Mouse (Mus musculus) C2C12 (cell line): ENCODE results near the gene Grm8. TPM values are rescaled to one million over a fixed set of nuclear protein-coding genes. Genes with fewer than 3 reads are reported as not detected.

Source experiments
- H3K27me3 ChIP-seq: one replicate; pipeline ENCODE4 v1.6.1; 2011; ENCODE audit not compliant: control insufficient read depth, insufficient read depth, insufficient read length
- H3K36me3 ChIP-seq: one replicate; pipeline ENCODE4 v1.6.1; 2011; ENCODE audit not compliant: control insufficient read depth, insufficient read depth
- H3K4me3 ChIP-seq: one replicate; pipeline ENCODE4 v1.5.1; 2011; ENCODE audit warnings: mild to moderate bottlenecking, control low read depth; ENCODE audit not compliant: poor library complexity, insufficient read depth, severe bottlenecking
- H3K79me2 ChIP-seq: one replicate; pipeline ENCODE4 v1.6.1; 2011; ENCODE audit not compliant: control insufficient read depth, insufficient read depth
- H3K79me3 ChIP-seq: one replicate; pipeline ENCODE4 v1.6.1; 2011; ENCODE audit warnings: low read depth, control low read depth
- H3ac ChIP-seq: one replicate; pipeline ENCODE3; 2011; ENCODE audit warnings: low read depth; ENCODE audit not compliant: control insufficient read depth, insufficient read length
- CEBPB ChIP-seq: IDR thresholded peaks from one replicate; pipeline ENCODE4 v1.6.1; 2011; ENCODE audit warnings: low read depth, mild to moderate bottlenecking, control low read depth, moderate library complexity
- CTCF ChIP-seq: IDR thresholded peaks from one replicate; pipeline ENCODE4 v1.5.1; 2011; ENCODE audit not compliant: control insufficient read depth, insufficient read depth, insufficient read length
- FOSL1 ChIP-seq: IDR thresholded peaks from one replicate; pipeline ENCODE4 v1.8.0; 2011; ENCODE audit warnings: mild to moderate bottlenecking, low read length; ENCODE audit not compliant: poor library complexity, insufficient read depth, severe bottlenecking
- MAX ChIP-seq: IDR thresholded peaks from one replicate; pipeline ENCODE4 v1.6.1; 2011; ENCODE audit warnings: mild to moderate bottlenecking, control low read depth
- MYOD1 ChIP-seq: IDR thresholded peaks from one replicate; pipeline ENCODE4 v1.6.1; 2011; ENCODE audit warnings: low read depth; ENCODE audit not compliant: control insufficient read depth, insufficient read length
- MYOG ChIP-seq: IDR thresholded peaks from one replicate; pipeline ENCODE4 v1.6.1; 2011; ENCODE audit not compliant: control insufficient read depth, insufficient read length; ENCODE audit errors: extremely low read depth
- USF1 ChIP-seq: IDR thresholded peaks from one replicate; pipeline ENCODE4 v1.6.1; 2011; ENCODE audit warnings: low read depth, mild to moderate bottlenecking, control low read depth, moderate library complexity
- polyA plus RNA-seq: library from polyadenylated mRNA; unstranded; fragments of >200 nt; fragmentation: generic; extraction: Trizol; gene quantifications from one replicate; pipeline ENCODE4 v1.2.1, GENCODE M21; 2012; ENCODE audit warnings: missing spikeins

The Grm8 gene
- polyA plus RNA-seq, 1 experiment = not detected

DNA sequence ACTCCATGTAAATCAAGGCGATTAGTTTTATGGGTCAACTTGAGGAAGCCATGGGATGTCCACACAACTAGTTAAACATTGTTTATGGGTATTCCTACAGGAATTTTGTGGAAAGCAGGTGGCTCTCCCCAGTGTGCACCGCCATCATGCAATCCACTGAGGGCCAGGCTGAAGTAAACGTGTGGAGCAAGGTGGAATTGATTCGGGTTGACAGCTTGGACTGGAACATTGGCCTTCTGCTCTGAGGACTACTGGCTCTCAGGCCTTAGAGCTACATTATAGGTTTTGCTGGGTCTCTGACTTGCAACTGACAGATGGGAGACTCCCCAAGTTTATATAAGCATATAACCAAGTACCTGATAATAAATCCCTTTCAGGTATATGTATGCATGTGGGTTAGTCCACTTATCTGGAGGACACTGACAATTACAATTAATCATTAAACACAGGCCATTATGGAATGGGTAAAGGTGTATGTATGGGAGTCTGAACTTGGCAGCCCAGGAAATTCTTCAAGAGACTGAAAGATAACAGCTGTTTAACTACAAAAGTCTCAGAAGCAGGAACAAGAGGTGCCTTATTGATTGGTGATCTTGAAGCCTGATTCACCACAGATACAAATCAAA is 359.2 kb downstream of the Grm8 start:
- Histone ChIP-seq H3K4me3 (no peak overlapping the region), H3K27me3 (no peaks in the 10 kb centered on the region), H3K79me3 (no peaks in the 10 kb centered on the region), H3K36me3 (no peaks in the 10 kb centered on the region), H3K79me2 (no peaks in the 10 kb centered on the region), H3ac (no peak overlapping the region)
- TF ChIP-seq FOSL1 = no peak
- TF ChIP-seq CTCF = no peak
- TF ChIP-seq MYOD1 = no peak
- TF ChIP-seq CEBPB = no peak
- no peak for TF ChIP-seq MAX
- TF ChIP-seq MYOG = no peak
- no peak for TF ChIP-seq USF1

DNA sequence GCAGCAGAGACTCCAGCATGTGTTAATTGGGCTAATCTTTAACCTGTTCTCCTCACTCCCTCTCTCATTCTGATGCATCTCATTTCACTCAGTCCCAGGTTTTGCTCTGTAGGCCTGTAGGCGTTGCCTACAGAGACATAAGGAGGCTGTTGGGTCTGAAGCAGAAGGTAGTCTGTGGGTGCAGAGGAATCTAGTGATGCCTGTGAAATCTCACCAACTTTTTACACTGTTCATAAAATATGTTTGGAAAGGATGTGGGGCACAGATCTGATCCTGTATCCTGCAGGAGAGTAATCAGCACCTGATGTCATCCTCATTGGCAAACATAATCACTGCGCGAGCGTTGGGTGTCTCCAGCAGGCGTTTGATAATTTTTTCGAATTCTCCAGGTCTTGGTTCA is 372.9 kb downstream of the Grm8 start:
- no peaks in the 10 kb centered on the region for H3K79me2 ChIP-seq
- no peak overlapping the region for H3ac ChIP-seq
- no peaks in the 10 kb centered on the region for H3K36me3 ChIP-seq
- H3K27me3 ChIP-seq = no peaks in the 10 kb centered on the region
- no peaks in the 10 kb centered on the region for H3K79me3 ChIP-seq
- no peak overlapping the region for H3K4me3 ChIP-seq
- TF ChIP-seq CEBPB (no peak), FOSL1 (no peak)

DNA sequence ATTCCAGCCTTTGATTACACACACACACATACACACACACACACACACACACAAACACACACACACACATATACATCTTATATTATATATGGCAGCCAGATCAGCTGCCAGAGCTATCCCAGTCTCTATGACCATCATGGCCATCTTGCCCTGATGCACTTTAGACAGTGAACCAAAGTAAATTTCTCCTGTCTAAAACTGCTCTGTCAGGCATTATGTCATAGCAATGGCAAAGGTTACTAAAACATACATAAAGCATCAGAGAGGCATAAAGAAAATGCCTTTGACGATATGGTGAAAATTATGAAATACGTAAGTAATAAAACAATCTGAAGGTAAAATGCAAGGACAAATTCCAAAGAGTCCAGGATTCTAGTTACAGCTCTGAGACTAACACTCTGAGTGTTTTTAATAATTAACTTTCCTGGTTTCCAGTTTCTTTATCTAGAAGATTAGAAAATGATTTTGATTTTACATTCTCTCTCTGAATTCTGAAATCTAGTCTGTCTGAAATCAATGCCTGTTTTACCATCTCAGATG is 381.6 kb downstream of the Grm8 start:
- Histone ChIP-seq H3ac (no peak overlapping the region), H3K4me3 (no peak overlapping the region), H3K36me3 (no peaks in the 10 kb centered on the region), H3K79me3 (no peaks in the 10 kb centered on the region), H3K27me3 (no peaks in the 10 kb centered on the region), H3K79me2 (no peaks in the 10 kb centered on the region)
- TF ChIP-seq MYOD1 (no peak), CTCF (no peak)

DNA sequence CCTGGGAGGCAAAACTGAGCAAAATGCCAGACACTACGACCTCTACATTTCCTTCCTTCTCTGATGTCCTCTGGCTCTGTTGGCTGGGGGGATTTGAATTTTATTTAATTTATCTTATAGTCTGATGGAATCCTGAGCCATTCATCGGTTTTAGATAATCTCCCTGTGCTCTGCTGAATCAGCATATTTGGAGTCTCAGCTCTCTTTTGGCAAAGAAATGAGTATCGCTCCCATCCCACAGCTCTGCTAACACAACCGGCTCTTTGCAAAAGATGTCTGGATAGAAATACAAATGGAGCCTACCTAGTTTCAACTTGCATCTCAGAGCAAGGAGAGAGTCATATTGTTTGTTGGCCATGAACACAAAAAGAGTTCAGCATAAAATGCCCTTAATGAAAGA is 388.5 kb downstream of the Grm8 start:
- Histone ChIP-seq H3K4me3 (no peak overlapping the region), H3K36me3 (no peaks in the 10 kb centered on the region), H3K27me3 (no peaks in the 10 kb centered on the region), H3ac (no peak overlapping the region), H3K79me3 (no peaks in the 10 kb centered on the region), H3K79me2 (no peaks in the 10 kb centered on the region)
- no peak for TF ChIP-seq MYOG
- TF ChIP-seq FOSL1 = no peak
- no peak for TF ChIP-seq CEBPB
- no peak for TF ChIP-seq MYOD1
- TF ChIP-seq MAX = no peak
- no peak for TF ChIP-seq USF1
- no peak for TF ChIP-seq CTCF

DNA sequence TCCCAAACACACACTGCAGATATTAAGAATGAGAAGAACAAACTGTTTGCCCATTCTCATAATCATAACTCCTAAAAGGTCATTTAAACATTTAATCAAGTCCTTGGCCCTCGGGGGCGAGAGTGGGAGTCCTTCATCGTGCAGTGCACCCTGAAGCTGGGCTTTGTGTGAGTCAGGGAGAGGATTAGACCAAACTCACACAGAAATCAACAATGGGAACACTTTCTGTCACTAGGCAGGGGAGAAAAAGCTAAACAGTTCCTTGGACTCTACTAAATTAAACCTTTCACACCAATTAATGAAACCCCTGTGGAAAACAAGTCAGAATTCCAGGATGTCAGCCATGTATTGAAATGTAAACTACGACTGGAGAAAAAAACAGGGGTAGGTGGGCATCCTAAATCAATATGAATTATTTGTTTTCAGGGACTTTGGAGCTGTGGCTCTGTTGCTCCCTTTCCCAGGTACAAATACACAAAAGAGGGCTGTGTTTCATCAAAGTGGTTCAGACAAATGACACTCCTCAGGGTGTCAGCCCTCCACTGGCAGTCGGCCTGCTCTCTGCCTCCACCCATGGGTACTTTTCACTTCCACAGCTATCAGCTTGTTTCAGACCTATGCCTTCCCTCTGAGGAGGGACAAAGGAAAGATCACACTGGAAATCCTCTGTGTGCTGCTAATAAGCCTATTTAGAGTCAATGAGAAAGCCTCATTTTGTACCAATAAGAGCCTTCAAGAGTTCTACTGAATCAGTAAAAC is 389.1 kb downstream of the Grm8 start:
- H3K79me3 ChIP-seq = no peaks in the 10 kb centered on the region
- H3K27me3 ChIP-seq = no peaks in the 10 kb centered on the region
- no peak overlapping the region for H3K4me3 ChIP-seq
- H3K79me2 ChIP-seq = no peaks in the 10 kb centered on the region
- TF ChIP-seq MAX = no peak
- TF ChIP-seq FOSL1 = no peak
- no peaks in the 10 kb centered on the region for H3K36me3 ChIP-seq
- H3ac ChIP-seq = no peak overlapping the region

DNA sequence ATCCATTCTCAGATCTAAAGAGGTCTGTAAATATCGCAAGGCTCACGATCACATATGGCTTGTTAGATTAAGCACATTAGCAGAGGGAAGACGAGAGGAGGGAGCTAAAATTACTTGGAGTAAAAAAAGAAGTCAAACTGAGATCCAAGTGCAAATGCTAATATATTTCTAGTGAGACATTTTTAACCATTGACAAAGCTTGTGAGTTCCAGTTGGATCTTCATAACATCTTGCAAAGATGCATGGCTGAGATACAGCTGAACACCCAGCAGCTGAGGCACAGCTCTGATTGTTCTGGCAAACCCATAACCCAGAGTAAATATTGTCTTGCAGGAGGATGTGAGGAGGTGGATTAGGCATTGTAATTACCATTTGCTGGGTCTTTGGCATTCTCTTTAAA is 445.6 kb downstream of the Grm8 start:
- Histone ChIP-seq H3K79me2 (no peaks in the 10 kb centered on the region), H3K79me3 (no peaks in the 10 kb centered on the region), H3K4me3 (no peak overlapping the region), H3K27me3 (no peaks in the 10 kb centered on the region), H3K36me3 (no peaks in the 10 kb centered on the region), H3ac (no peak overlapping the region)
- no peak for TF ChIP-seq FOSL1
- no peak for TF ChIP-seq MYOD1
- TF ChIP-seq CEBPB = no peak
- no peak for TF ChIP-seq MYOG
- no peak for TF ChIP-seq MAX
- no peak for TF ChIP-seq CTCF
- no peak for TF ChIP-seq USF1
